Mouse (Mus musculus) testis, adult 2 months (tissue): Measurements from ENCODE around the gene Fam198a.

ENCODE experiments used
- CTCF ChIP-seq: fragments of 200-500 bp; IDR thresholded peaks from 2 replicates; pipeline ENCODE4 v1.5.1; 2012; ENCODE audit warnings: low read depth, mild to moderate bottlenecking, inconsistent platforms, low read length, moderate library complexity; ENCODE audit not compliant: control insufficient read depth, insufficient read depth, insufficient replicate concordance
- POLR2A ChIP-seq: fragments of 200-500 bp; IDR thresholded peaks from 2 replicates; pipeline ENCODE4 v1.6.1; 2012; ENCODE audit warnings: low read depth, mild to moderate bottlenecking, inconsistent platforms, low read length, moderate library complexity; ENCODE audit not compliant: control insufficient read depth

DNA sequence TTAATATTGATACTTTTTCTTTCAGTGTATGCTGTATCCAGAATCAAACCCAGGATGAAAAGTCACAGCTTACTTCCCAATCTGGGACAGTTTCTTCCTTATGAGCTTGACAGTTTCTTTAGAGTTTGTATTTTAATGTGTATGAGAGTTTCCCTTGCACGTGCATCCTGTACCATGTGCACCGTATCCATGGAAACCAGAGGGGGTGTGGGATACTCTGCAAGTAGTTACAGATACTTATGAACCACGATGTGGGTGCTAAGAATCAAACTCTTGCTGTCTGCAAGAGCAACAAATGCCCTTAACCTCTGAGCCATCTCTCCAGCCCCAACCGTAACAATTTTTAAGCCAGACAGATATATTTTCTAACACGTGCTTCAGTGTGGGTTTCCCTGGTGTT is 40.3 kb downstream of the Fam198a start:
- TF ChIP-seq POLR2A = no peak
- no peak for TF ChIP-seq CTCF
